Mouse (Mus musculus): ENCODE data around the gene Gpx5. TPM values are rescaled to one million over a fixed set of nuclear protein-coding genes. Genes with fewer than 3 reads are reported as not detected.
A peak's percentile ranks its signal among the peaks of the same experiment; 100 is the strongest.

Gene Gpx5
- polyA plus RNA-seq (2014; fragmentation: Nextera tagmentation; extraction: Ambion mirVana) = not detected in 2 replicates

DNA sequence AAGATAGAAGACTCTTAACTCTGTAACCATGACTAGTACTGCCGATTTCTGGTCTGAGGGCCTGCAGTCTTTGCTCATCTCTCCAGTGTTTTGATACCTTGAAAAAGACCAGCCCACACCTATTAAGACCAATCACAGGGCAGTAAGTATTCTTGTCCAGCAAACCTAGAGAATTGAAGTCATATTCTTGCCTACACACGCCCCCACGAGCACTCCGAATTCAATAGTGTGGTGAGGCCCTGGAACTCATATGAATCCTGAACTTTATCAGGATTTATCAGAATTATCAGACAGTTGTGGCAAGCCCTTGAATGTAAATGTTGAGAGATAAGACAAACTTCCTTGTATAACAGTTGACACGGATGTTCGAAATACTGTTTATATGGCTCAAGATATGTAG lies at the start of gene Gpx5:
TSS of gene Gpx5 (minus strand) at position 101 of the 400 bp plus-strand sequence.
- H3K36me3 ChIP-seq (ENCODE audit: control insufficient read depth, insufficient read depth, low read length) = no peaks in the 10 kb centered on the region
- no peaks in the 10 kb centered on the region for H3K9me3 ChIP-seq (ENCODE audit: control insufficient read depth, low read length)
- ATAC-seq (ENCODE audit: insufficient number of reproducible peaks, low FRiP score, low TSS enrichment, low read depth) (no peak), DNase-seq (ENCODE audit: low spot score) (no peak)
- no peak within 1 kb of the TSS for H3K27ac ChIP-seq (replicated peaks; ENCODE audit: low read depth, low read length)
- no peak within 1 kb of the TSS for H3K4me2 ChIP-seq (ENCODE audit: low read depth, severe bottlenecking)
- H3K9ac ChIP-seq (ENCODE audit: low read length) = no peak within 1 kb of the TSS
- WGBS = 93% methylated on average over 6 of the region's 6 CpGs
- no peaks in the 10 kb centered on the region for H3K27me3 ChIP-seq (ENCODE audit: control insufficient read depth, insufficient read depth, low read length)
- H3K4me1 ChIP-seq (ENCODE audit: control insufficient read depth, insufficient read depth, low read length) = no peaks in the 10 kb centered on the region
- no peak within 1 kb of the TSS for H3K4me3 ChIP-seq (ENCODE audit: low read depth, low read length)

GRCm38 (mm10) chr13:21327424-21327823 lies 34.9 kb upstream of the Gpx5 start:
- H3K4me3 ChIP-seq (ENCODE audit: low read depth, low read length) = peak overlapping the region; percentile 29
- H3K9me3 ChIP-seq (ENCODE audit: control insufficient read depth, low read length) = no peaks in the 10 kb centered on the region
- peak overlapping the region; percentile 24; the same call in 1 of the 2 replicates for H3K9ac ChIP-seq (ENCODE audit: low read length)
- under 1% methylated on average over 9 of the region's 9 CpGs for WGBS
- H3K27me3 ChIP-seq (ENCODE audit: control insufficient read depth, insufficient read depth, low read length) = no peaks in the 10 kb centered on the region
- peak; percentile 56 for DNase-seq (ENCODE audit: low spot score)
- no peaks in the 10 kb centered on the region for H3K36me3 ChIP-seq (ENCODE audit: control insufficient read depth, insufficient read depth, low read length)
- no peak overlapping the region for H3K27ac ChIP-seq (replicated peaks; ENCODE audit: low read depth, low read length)
- H3K4me1 ChIP-seq (ENCODE audit: control insufficient read depth, insufficient read depth, low read length) = no peaks in the 10 kb centered on the region
- peak overlapping the region; percentile 51 for H3K4me2 ChIP-seq (ENCODE audit: low read depth, severe bottlenecking)
- peak; percentile 47; the same call in 1 of the 2 replicates for ATAC-seq (ENCODE audit: insufficient number of reproducible peaks, low FRiP score, low TSS enrichment, low read depth)

DNA sequence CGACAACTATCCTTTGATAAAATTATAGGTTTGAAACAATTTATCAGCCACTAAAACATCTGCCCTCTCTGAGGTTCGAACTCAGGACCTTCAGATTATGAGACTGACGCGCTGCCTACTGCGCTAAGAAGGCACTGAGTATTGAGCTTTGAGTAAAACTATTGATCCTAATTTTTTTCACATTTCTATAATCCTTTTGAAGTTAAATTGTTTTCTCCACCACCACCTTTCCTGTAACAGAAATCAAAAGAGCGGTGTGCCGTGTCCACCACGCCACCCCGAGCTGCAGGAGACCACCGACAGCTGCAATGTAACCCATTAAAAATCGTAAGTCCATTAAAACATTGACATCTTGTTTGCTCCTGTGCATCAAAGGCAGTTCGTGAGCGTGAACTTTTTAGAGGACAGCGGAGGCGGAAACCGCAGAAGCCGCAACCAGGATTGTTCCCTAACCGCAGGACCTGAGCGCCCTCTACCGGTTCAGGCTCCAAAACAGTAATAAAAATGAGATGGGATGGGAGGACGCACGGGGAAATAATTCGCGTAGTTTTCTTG lies 34.2 kb upstream of the Gpx5 start:
- no peak overlapping the region for H3K9ac ChIP-seq (ENCODE audit: low read length)
- peak; percentile 72; the same call in 1 of the 2 replicates for ATAC-seq (ENCODE audit: insufficient number of reproducible peaks, low FRiP score, low TSS enrichment, low read depth)
- H3K36me3 ChIP-seq (ENCODE audit: control insufficient read depth, insufficient read depth, low read length) = no peaks in the 10 kb centered on the region
- H3K4me3 ChIP-seq (ENCODE audit: low read depth, low read length) = peak overlapping the region; percentile 29
- DNase-seq (ENCODE audit: low spot score) = peak; percentile 95
- H3K4me2 ChIP-seq (ENCODE audit: low read depth, severe bottlenecking) = peak overlapping the region; percentile 51
- H3K4me1 ChIP-seq (ENCODE audit: control insufficient read depth, insufficient read depth, low read length) = no peaks in the 10 kb centered on the region
- no peaks in the 10 kb centered on the region for H3K27me3 ChIP-seq (ENCODE audit: control insufficient read depth, insufficient read depth, low read length)
- H3K27ac ChIP-seq (replicated peaks; ENCODE audit: low read depth, low read length) = no peak overlapping the region
- WGBS = 1% methylated on average over 24 of the region's 24 CpGs
- no peaks in the 10 kb centered on the region for H3K9me3 ChIP-seq (ENCODE audit: control insufficient read depth, low read length)

- Histone ChIP-seq H3K27ac (replicated peaks; ENCODE audit: low read depth, low read length) (no peak overlapping the region), H3K4me2 (ENCODE audit: low read depth, severe bottlenecking) (no peak overlapping the region), H3K9me3 (ENCODE audit: control insufficient read depth, low read length) (no peaks in the 10 kb centered on the region), H3K9ac (ENCODE audit: low read length) (no peak overlapping the region), H3K4me1 (ENCODE audit: control insufficient read depth, insufficient read depth, low read length) (no peaks in the 10 kb centered on the region), H3K4me3 (ENCODE audit: low read depth, low read length) (no peak overlapping the region), H3K27me3 (ENCODE audit: control insufficient read depth, insufficient read depth, low read length) (no peaks in the 10 kb centered on the region), H3K36me3 (ENCODE audit: control insufficient read depth, insufficient read depth, low read length) (no peaks in the 10 kb centered on the region)
- DNase-seq (ENCODE audit: low spot score) (peak; percentile 26), ATAC-seq (ENCODE audit: insufficient number of reproducible peaks, low FRiP score, low TSS enrichment, low read depth) (no peak)
- WGBS = 8% methylated on average over 4 of the region's 4 CpGs
These were observed 33.7 kb upstream of the Gpx5 start for GRCm38 (mm10) chr13:21326191-21326590.

GRCm38 (mm10) chr13:21323405-21323804 lies 30.9 kb upstream of the Gpx5 start:
- Histone ChIP-seq H3K27me3 (ENCODE audit: control insufficient read depth, insufficient read depth, low read length) (no peaks in the 10 kb centered on the region), H3K27ac (replicated peaks; ENCODE audit: low read depth, low read length) (no peak overlapping the region), H3K9me3 (ENCODE audit: control insufficient read depth, low read length) (no peaks in the 10 kb centered on the region), H3K36me3 (ENCODE audit: control insufficient read depth, insufficient read depth, low read length) (no peaks in the 10 kb centered on the region), H3K4me1 (ENCODE audit: control insufficient read depth, insufficient read depth, low read length) (no peaks in the 10 kb centered on the region), H3K9ac (ENCODE audit: low read length) (no peak overlapping the region), H3K4me2 (ENCODE audit: low read depth, severe bottlenecking) (no peak overlapping the region), H3K4me3 (ENCODE audit: low read depth, low read length) (no peak overlapping the region)
- no peak for ATAC-seq (ENCODE audit: insufficient number of reproducible peaks, low FRiP score, low TSS enrichment, low read depth)
- DNase-seq (ENCODE audit: low spot score) = no peak
- 68% methylated on average over 6 of the region's 6 CpGs for WGBS

DNA sequence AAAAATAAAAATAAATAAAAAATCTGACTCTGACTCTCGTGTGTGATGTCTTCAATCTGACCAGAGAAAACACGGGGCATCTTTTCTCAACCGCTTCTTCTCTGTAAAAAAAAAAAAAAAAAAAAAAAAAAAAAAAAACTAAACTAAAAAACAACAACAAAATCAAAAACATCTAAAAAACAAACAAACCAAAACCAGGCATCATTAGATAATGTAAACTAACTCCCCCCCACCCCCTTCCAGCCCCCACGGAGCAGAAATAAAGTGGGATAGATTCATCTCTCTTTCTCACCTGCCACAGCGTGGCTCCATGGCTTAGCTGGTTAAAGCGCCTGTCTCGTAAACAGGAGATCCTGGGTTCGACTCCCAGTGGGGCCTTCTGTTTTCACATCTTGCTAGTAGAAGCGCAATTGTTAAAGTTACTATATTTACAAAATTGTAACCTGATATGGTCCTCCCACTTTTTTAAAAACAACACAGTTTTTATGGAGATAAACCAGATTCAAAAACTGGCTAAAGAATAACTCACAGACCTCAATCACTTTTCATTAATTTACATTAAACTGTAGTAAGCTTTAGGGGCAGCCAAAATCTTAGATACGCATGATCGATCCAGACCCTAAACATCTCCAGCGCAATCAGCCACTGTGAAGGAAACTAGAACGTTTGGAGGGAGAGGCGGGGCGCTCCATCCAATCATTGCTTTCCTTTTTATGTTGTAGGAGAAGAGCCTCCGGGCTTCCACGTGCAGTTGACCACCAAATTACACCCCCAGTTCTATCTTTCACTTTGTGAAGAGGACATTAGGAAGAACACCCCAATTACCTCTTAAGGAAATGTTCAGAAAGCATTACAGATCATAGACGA lies 30.2 kb upstream of the Gpx5 start:
- peak overlapping the region; percentile 44; the same call in 1 of the 2 replicates for H3K4me2 ChIP-seq (ENCODE audit: low read depth, severe bottlenecking)
- no peaks in the 10 kb centered on the region for H3K9me3 ChIP-seq (ENCODE audit: control insufficient read depth, low read length)
- ATAC-seq (ENCODE audit: insufficient number of reproducible peaks, low FRiP score, low TSS enrichment, low read depth) (no peak), DNase-seq (ENCODE audit: low spot score) (peak; percentile 81)
- no peaks in the 10 kb centered on the region for H3K27me3 ChIP-seq (ENCODE audit: control insufficient read depth, insufficient read depth, low read length)
- H3K4me1 ChIP-seq (ENCODE audit: control insufficient read depth, insufficient read depth, low read length) = no peaks in the 10 kb centered on the region
- no peaks in the 10 kb centered on the region for H3K36me3 ChIP-seq (ENCODE audit: control insufficient read depth, insufficient read depth, low read length)
- no peak overlapping the region for H3K9ac ChIP-seq (ENCODE audit: low read length)
- no peak overlapping the region for H3K27ac ChIP-seq (replicated peaks; ENCODE audit: low read depth, low read length)
- 16% methylated on average over 18 of the region's 18 CpGs for WGBS
- peak overlapping the region; percentile 21; the same call in 1 of the 2 replicates for H3K4me3 ChIP-seq (ENCODE audit: low read depth, low read length)

GRCm38 (mm10) chr13:21321890-21322494 lies 29.5 kb upstream of the Gpx5 start:
- peak; percentile 44 for DNase-seq (ENCODE audit: low spot score)
- H3K4me3 ChIP-seq (ENCODE audit: low read depth, low read length) = peak overlapping the region; percentile 21
- peak overlapping the region; percentile 44; the same call in 1 of the 2 replicates for H3K4me2 ChIP-seq (ENCODE audit: low read depth, severe bottlenecking)
- H3K9me3 ChIP-seq (ENCODE audit: control insufficient read depth, low read length) = no peaks in the 10 kb centered on the region
- no peaks in the 10 kb centered on the region for H3K27me3 ChIP-seq (ENCODE audit: control insufficient read depth, insufficient read depth, low read length)
- no peaks in the 10 kb centered on the region for H3K36me3 ChIP-seq (ENCODE audit: control insufficient read depth, insufficient read depth, low read length)
- WGBS = 2% methylated on average over 18 of the region's 18 CpGs
- H3K9ac ChIP-seq (ENCODE audit: low read length) = 0 out of 2 replicates have a peak overlapping the region, but pooled peaks have one; percentile 34
- H3K27ac ChIP-seq (replicated peaks; ENCODE audit: low read depth, low read length) = no peak overlapping the region
- H3K4me1 ChIP-seq (ENCODE audit: control insufficient read depth, insufficient read depth, low read length) = no peaks in the 10 kb centered on the region
- no peak for ATAC-seq (ENCODE audit: insufficient number of reproducible peaks, low FRiP score, low TSS enrichment, low read depth)

DNA sequence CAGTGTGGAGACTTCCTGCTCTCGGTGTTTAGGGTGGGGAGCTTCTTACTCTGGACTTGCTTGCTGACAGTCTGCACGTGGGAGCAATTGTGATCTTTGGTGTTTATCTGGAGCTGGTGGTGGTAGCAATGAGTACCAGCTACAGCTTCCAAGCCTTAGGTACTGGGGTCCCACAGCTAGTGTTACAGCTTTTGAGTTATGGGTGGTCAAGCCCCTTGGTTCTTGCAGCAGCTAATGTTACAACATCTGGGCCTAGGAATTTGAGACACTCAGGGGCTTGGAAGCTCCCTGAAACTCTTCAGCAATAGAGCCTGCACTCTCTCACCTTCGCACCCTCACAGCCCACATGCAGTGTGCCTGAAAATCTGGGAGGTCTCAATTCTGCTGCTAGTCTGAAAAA lies 27.7 kb upstream of the Gpx5 start:
- H3K9ac ChIP-seq (ENCODE audit: low read length) = no peak overlapping the region
- no peaks in the 10 kb centered on the region for H3K36me3 ChIP-seq (ENCODE audit: control insufficient read depth, insufficient read depth, low read length)
- H3K4me2 ChIP-seq (ENCODE audit: low read depth, severe bottlenecking) = no peak overlapping the region
- no peak for DNase-seq (ENCODE audit: low spot score)
- H3K4me1 ChIP-seq (ENCODE audit: control insufficient read depth, insufficient read depth, low read length) = no peaks in the 10 kb centered on the region
- no peak overlapping the region for H3K27ac ChIP-seq (replicated peaks; ENCODE audit: low read depth, low read length)
- 61% methylated on average over 3 of the region's 3 CpGs for WGBS
- no peaks in the 10 kb centered on the region for H3K27me3 ChIP-seq (ENCODE audit: control insufficient read depth, insufficient read depth, low read length)
- no peak overlapping the region for H3K4me3 ChIP-seq (ENCODE audit: low read depth, low read length)
- no peaks in the 10 kb centered on the region for H3K9me3 ChIP-seq (ENCODE audit: control insufficient read depth, low read length)
- ATAC-seq (ENCODE audit: insufficient number of reproducible peaks, low FRiP score, low TSS enrichment, low read depth) = no peak
